Mouse (Mus musculus) intestine, postnatal 0 days (tissue): ENCODE data around the gene Celsr3. TPM values are rescaled to one million over a fixed set of nuclear protein-coding genes. Genes with fewer than 3 reads are reported as not detected.

Experiments used
- ATAC-seq: fragments of 200-750 bp; cut with Nextera tagmentation; 2 replicates; pipeline ENCODE4 v1.8.0; 2017; ENCODE audit warnings: mild to moderate bottlenecking, moderate TSS enrichment, moderate library complexity
- H3K27ac ChIP-seq: fragments of 300-500 bp; sonication (generic); 2 replicates; pipeline ENCODE4 v1.5.1; 2014; ENCODE audit warnings: mild to moderate bottlenecking, low read depth, low read length, moderate library complexity
- H3K27me3 ChIP-seq: fragments of 300-500 bp; sonication (generic); replicated peaks from 2 replicates; pipeline ENCODE4 v1.6.1; 2014; ENCODE audit warnings: low read length, mixed read lengths; ENCODE audit not compliant: control insufficient read depth, insufficient read depth
- H3K36me3 ChIP-seq: fragments of 300-500 bp; sonication (generic); 2 replicates; pipeline ENCODE4 v1.6.1; 2014; ENCODE audit warnings: mild to moderate bottlenecking, moderate library complexity; ENCODE audit not compliant: control insufficient read depth, insufficient read depth
- H3K4me1 ChIP-seq: fragments of 300-500 bp; sonication (generic); replicated peaks from 2 replicates; pipeline ENCODE4 v1.6.1; 2014; ENCODE audit warnings: antibody characterized with exemption, low read length, mixed read lengths; ENCODE audit not compliant: control insufficient read depth, insufficient read depth
- H3K4me2 ChIP-seq: fragments of 300-500 bp; sonication (generic); replicated peaks from 2 replicates; pipeline ENCODE4 v1.6.1; 2014; ENCODE audit warnings: low read depth, mild to moderate bottlenecking, moderate library complexity
- H3K4me3 ChIP-seq: fragments of 300-500 bp; sonication (generic); 2 replicates; pipeline ENCODE4 v1.5.1; 2014; ENCODE audit warnings: low read depth, low read length
- H3K9ac ChIP-seq: fragments of 300-500 bp; sonication (generic); 2 replicates; pipeline ENCODE4 v1.6.1; 2014; ENCODE audit warnings: mild to moderate bottlenecking, low read depth, low read length
- H3K9me3 ChIP-seq: fragments of 300-500 bp; sonication (generic); 2 replicates; pipeline ENCODE4 v1.6.1; 2016; ENCODE audit warnings: mixed run types; ENCODE audit not compliant: control insufficient read depth
- CTCF ChIP-seq: sonication (generic); IDR thresholded peaks from 2 replicates; pipeline ENCODE4 v1.5.1; 2016; ENCODE audit warnings: low read depth, mild to moderate bottlenecking, control low read depth, antibody characterized with exemption, moderate library complexity
- WGBS: fragments of 180-500 bp; shearing (Covaris S2); extraction: QIAGEN DNeasy Blood & Tissue Kit; methylation state at CpG from one replicate; pipeline ENCODE4 v1.1.7; 2014; 5-methylcytosine and 5-hydroxymethylcytosine counted together
- polyA plus RNA-seq: library from polyadenylated mRNA; unstranded; fragments of >200 nt; fragmentation: Nextera tagmentation; extraction: Ambion mirVana; gene quantifications from 2 replicates; pipeline ENCODE4 v1.2.1, GENCODE M21; 2015

The Celsr3 gene
- 0.40 and 0.93 TPM in 2 replicates for polyA plus RNA-seq

DNA sequence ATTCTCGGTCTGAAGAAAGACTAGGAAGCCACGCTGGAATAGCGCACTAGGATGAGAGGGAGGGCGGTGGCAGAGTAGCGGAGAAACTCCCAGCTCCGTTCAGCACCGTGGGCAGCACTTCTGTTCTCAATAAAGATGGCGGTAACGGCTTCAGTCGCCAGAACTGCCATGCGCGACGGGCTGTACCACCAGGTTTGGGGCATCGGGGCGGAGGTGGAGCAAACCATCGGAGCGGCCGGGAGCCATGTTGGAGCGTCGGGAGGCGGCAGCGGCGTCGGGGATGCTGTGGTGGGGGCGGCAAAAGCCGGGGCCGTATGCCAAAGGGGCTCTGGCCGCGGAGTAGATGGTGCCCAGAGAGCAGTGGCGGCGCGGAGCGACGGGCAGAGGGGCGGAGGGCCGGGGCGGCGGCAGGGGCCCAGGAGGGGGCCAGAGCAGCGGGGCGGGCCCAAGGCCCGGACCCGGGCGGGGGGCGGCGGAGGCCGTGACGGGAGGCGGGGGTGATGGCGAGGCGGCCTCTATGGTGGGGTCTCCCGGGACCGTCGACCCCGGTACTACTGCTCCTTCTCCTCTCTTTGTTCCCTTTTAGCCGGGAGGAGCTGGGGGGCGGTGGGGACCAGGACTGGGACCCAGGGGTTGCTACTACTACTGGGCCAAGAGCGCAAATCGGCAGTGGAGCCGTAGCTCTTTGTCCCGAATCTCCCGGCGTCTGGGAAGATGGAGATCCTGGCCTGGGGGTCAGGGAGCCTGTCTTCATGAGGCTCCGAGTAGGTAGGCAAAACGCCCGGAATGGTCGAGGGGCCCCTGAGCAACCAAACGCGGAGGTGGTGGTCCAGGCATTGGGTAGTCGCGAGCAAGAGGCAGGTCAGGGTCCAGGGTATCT lies at the start of gene Celsr3:
TSS of gene Celsr3 (plus strand) at position 501 of the 880 bp plus-strand sequence.
- peak; percentile 40 for ATAC-seq
- 2% methylated on average over 62 of the region's 70 CpGs for whole genome bisulfite sequencing
- 0 out of 2 replicates have a peak, but pooled peaks cover 3% of the 10 kb centered on the region for H3K4me1 ChIP-seq
- peak within 1 kb of the TSS; percentile 73 for H3K4me2 ChIP-seq
- H3K9ac ChIP-seq: no peak within 1 kb of the TSS
- H3K27ac ChIP-seq: no peak within 1 kb of the TSS
- H3K9me3 ChIP-seq: no peaks in the 10 kb centered on the region
- H3K36me3 ChIP-seq: no peaks in the 10 kb centered on the region
- TF ChIP-seq CTCF: no peak
- H3K4me3 ChIP-seq: peak within 1 kb of the TSS; percentile 35
- peaks cover 79% of the 10 kb centered on the region for H3K27me3 ChIP-seq

- no peak overlapping the region for H3K4me2 ChIP-seq
- no peak for TF ChIP-seq CTCF
- H3K9ac ChIP-seq: no peak overlapping the region
- no peaks in the 10 kb centered on the region for H3K27me3 ChIP-seq
- H3K27ac ChIP-seq: no peak overlapping the region
- H3K4me1 ChIP-seq: peaks cover 4% of the 10 kb centered on the region; the same call in 1 of the 2 replicates
- H3K36me3 ChIP-seq: no peaks in the 10 kb centered on the region
- 83% methylated on average over 4 of the region's 4 CpGs for WGBS
- H3K4me3 ChIP-seq: no peak overlapping the region
- ATAC-seq: no peak
- H3K9me3 ChIP-seq: peaks cover 8% of the 10 kb centered on the region; the same call in 1 of the 2 replicates
Measured at GRCm38 (mm10) chr9:108776614-108777013, 49.5 kb upstream of the Celsr3 start.

DNA sequence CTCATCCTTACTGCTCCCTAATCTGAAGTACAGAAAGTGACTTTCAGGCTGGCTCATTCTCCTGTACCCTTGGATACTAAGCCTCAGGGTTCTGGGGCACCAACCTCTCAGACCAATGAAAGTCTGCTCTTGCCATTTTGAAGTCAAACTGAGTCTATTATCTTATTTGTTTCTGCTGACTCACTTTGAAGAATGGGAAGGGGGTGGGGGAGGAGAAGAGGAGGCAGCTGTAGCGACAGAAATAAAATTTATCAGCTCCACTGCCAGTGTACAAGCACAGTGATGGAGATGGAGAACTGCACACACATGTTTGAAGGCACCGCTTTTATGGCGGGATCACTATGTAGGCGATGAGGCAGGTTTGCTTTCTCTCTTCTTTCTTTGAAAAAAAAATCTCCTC lies 48.8 kb upstream of the Celsr3 start:
- ATAC-seq: no peak
- peaks cover 8% of the 10 kb centered on the region; the same call in 1 of the 2 replicates for H3K9me3 ChIP-seq
- no peak overlapping the region for H3K4me2 ChIP-seq
- TF ChIP-seq CTCF: no peak
- H3K27me3 ChIP-seq: no peaks in the 10 kb centered on the region
- no peaks in the 10 kb centered on the region for H3K36me3 ChIP-seq
- H3K27ac ChIP-seq: no peak overlapping the region
- no peak overlapping the region for H3K9ac ChIP-seq
- peaks cover 4% of the 10 kb centered on the region; the same call in 1 of the 2 replicates for H3K4me1 ChIP-seq
- WGBS: 79% methylated on average over 4 of the region's 4 CpGs
- no peak overlapping the region for H3K4me3 ChIP-seq

DNA sequence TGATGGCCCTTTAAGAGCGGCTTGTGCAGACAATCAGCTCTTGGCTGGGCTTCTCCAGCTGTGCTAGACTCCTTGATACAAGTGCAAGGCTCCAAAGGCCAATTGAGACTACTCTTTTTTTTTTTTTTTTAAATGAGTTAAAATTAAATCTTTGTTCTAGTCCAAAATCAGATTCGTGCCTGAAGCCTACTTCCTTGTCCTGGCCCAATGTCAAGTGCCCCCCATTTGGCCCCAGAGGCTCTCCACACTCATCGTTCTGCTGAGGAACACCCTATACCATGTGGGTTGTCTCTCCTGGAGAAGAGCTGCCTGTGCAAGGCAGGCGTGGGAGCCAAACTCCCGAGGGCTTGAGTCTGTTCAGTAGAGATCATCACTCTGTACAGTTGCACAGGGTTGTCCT lies 45.2 kb upstream of the Celsr3 start:
- H3K4me1 ChIP-seq: peaks cover 4% of the 10 kb centered on the region; the same call in 1 of the 2 replicates
- WGBS: 25% methylated on average over 5 of the region's 5 CpGs
- H3K36me3 ChIP-seq: no peaks in the 10 kb centered on the region
- ATAC-seq: no peak
- H3K9ac ChIP-seq: no peak overlapping the region
- 0 out of 2 replicates have a peak overlapping the region, but pooled peaks have one; percentile 1 for H3K4me2 ChIP-seq
- H3K9me3 ChIP-seq: no peaks in the 10 kb centered on the region
- no peak for TF ChIP-seq CTCF
- no peak overlapping the region for H3K4me3 ChIP-seq
- H3K27me3 ChIP-seq: no peaks in the 10 kb centered on the region
- H3K27ac ChIP-seq: peak overlapping the region; percentile 23; the same call in 1 of the 2 replicates

GRCm38 (mm10) chr9:108781891-108782290 lies 44.2 kb upstream of the Celsr3 start:
- H3K4me1 ChIP-seq: peaks cover 8% of the 10 kb centered on the region; the same call in 1 of the 2 replicates
- no peaks in the 10 kb centered on the region for H3K9me3 ChIP-seq
- no peak overlapping the region for H3K9ac ChIP-seq
- no peak overlapping the region for H3K4me3 ChIP-seq
- peak; percentile 60 for ATAC-seq
- no peak for TF ChIP-seq CTCF
- H3K4me2 ChIP-seq: no peak overlapping the region
- H3K27me3 ChIP-seq: no peaks in the 10 kb centered on the region
- 0 out of 2 replicates have a peak, but pooled peaks cover 4% of the 10 kb centered on the region for H3K36me3 ChIP-seq
- H3K27ac ChIP-seq: peak overlapping the region; percentile 70
- WGBS: 42% methylated on average over 4 of the region's 4 CpGs

GRCm38 (mm10) chr9:108782836-108783547 lies 43.1 kb upstream of the Celsr3 start:
- H3K36me3 ChIP-seq: 0 out of 2 replicates have a peak, but pooled peaks cover 4% of the 10 kb centered on the region
- 24% methylated on average over 9 of the region's 9 CpGs for WGBS

More at GRCm38 (mm10) chr9:108782836-108783547, 43.1 kb upstream of the Celsr3 start:
- TF ChIP-seq CTCF: no peak
- Histone ChIP-seq H3K4me3 (peak overlapping the region; percentile 74), H3K9ac (no peak overlapping the region), H3K9me3 (no peaks in the 10 kb centered on the region), H3K4me1 (peaks cover 8% of the 10 kb centered on the region; the same call in 1 of the 2 replicates), H3K27me3 (no peaks in the 10 kb centered on the region), H3K4me2 (peak overlapping the region; percentile 63), H3K27ac (0 out of 2 replicates have a peak overlapping the region, but pooled peaks have one; percentile 91)
- ATAC-seq: no peak
